Mouse (Mus musculus): ENCODE measurements around the gene Vmn2r20.
"Not testable (repeated sequence)": the region's sequence is repeated elsewhere in the genome, so short reads cannot be mapped to it uniquely, and the experiment has no call there.

DNA sequence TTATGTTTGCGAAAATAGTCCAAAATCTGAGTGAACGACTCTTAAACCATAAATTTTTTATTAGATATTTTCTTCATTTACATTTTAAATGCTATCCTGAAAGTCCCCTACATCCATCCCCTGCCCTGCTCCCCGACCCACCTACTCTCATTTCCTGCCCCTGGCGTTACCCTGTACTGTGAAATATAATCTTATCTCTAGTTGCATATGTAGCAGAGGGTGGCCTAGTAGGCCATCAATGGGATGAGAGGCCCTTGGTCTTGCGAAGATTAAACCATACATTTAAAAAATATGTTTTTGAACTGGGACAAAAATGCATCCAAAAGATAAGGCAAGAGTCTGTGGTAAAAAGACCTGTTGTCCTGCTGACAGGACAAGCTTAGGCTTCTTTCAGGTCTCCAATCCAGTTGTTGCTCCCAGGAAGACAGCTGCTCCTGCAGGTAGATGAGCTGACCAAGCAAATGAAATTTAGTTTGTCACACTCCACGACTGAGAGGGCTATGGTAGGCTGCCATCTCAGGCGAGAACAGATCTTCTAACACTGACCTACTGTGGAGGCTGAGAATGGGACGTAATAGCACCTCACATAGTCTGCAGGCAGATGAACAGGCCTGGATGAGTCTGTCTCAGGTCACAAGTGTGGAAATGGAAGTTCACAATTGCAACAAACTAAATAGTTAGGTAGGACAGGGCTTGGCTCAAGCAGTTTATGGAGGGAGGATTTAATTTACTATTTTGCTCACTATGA is 10.8 kb downstream of the Vmn2r20 start:
- not testable (repeated sequence) for TF ChIP-seq POLR2A, CTCF (IDR thresholded peaks at IDR 0.05; ENCODE audit: extremely low read depth, insufficient read depth, low read length)

Data from cortical plate, adult 2 months (tissue).